Mouse (Mus musculus) natural killer cell, adult 2 months (primary cell): ENCODE measurements around the gene Mipep.

Experiments
- DNase-seq, 2 experiments: peaks; one replicate each; pipeline ENCODE4 v3.0.0; 2022; ENCODE audit warnings: low spot score in 2 of 2

Gene Mipep

DNA sequence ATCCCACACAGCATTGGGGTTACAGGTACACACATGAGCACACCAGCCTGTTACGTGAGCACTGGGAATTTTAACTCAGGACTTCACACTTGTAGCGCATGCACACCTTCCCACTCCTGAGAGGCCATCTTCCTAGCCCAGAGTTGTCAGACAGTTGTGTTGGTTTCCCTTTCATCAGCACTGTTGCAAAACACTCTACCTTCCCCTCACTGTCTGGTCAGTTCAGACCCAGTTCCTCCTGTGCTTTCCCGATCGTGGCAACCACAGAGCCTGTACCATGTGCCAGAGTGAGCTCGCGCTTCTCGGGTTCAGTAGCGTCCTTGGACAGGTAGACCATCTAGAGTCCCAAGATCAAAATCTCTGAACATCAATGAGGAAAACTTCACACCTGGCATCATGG lies 27.1 kb upstream of the Mipep start:
- DNase-seq = no peak

DNA sequence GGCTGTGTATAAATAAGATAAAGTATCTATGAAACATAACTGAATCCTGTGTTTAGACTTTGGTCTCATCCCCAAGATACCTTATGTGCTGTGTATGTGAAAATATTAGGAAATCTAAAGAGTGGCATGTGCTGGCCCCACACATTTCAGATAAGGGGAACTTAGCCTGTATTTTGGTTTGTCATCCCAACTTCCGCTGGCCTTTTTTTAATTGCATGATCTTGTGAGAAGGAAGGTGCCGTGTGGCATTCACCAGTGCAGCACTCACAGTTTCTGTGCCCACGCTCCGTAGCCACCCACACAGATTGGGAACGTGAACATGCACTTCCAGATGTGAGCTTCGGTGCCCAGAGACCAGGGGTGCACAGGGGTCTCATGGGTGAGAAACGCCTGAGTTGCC lies 26.7 kb upstream of the Mipep start:
- DNase-seq = no peak

DNA sequence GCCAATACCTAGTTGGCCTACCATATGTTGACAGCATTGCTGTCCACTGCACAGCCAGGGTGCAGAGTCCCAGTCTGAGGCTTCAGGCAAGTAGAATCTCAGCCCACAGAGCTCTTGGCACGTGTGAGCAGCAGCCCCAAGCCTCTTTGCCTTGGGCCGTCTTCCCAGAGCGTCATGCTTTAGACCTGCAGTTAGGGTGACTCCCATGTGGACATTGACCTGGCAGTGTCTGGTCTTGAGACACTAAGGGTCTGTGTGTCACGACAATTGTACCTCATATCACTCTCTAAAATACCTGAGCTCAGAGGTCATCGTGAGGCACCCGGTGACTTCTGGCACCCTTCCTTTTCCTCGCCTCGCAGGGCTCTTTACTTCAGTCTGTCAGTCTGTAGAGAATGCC lies 25.3 kb upstream of the Mipep start:
- DNase-seq = no peak

DNA sequence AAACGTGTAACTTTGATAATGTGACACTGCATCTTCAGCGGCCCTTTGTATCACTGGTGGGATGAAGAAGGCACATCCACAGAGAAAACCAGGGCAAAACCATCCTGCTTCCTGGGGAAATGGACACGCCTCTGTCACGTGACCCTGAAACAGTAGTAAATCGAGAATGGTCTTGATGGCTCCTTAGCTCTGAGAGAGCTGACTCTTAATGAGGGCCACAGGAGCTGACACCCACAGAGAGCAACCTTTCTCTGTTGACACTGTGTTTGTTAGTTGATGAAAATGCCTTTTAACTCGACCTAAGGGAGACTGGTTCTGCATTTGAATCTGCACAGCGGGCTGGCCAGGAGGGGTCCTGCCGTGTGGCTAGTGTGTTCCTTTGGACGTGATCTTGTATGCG lies 22.6 kb upstream of the Mipep start:
- no peak for DNase-seq

DNA sequence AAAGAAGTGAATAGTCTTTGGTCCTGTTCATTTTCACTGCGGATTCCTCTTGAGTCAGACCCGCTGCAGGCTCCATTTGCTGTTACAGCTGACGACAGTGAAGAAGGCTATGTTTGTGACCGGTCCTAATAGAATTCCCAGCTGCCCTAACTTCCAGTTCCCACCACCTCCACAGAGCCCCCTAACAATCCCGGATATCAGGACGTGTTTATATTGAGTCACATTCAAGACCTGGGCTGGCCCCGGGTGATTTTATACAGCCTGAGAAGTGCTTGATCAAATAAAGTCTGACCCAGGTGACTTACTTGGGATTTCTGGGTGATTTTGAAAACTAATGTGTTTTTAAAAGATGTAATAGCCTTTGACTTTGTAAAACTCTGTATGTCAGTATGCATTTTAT lies 21.6 kb upstream of the Mipep start:
- DNase-seq = no peak

DNA sequence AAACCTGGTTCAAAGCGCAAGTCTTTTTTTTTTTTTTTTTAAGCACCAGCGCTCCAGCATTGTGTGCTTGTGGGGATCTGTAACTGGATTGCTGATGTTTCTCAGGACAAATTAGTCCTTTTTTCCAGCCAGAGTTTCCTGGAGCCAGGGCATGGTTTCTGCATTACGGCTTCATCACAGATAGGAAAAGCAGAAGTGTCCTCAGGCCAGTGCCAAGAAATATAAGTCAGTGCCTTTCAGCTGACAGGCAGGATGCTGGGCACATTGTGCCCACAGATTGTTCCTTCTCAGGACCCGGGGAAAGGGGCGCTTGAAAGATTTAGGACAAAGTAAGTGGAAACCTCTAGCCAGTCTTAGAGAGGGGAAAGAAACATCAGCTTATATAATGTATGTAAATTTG lies 20.6 kb upstream of the Mipep start:
- DNase-seq = no peak

DNA sequence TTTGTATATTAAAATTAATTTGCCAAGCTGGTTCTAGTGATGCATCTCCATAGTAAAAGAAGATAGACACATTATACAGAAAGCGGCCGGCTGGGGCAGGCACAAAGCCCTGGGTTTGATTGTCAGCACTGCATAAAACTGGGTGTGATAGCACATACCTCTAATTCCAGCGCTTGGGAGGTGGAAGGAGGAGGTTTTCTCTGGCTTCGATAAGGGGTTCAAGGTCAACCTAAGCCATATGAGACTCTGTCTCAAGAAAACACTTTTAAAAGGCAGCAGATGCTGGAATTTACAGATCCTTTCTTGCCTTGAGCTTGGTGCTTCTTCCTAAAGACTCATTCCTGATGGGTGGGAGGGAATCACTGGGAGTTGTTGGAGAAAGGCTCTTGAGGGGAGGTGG lies 19.8 kb upstream of the Mipep start:
- DNase-seq = no peak

DNA sequence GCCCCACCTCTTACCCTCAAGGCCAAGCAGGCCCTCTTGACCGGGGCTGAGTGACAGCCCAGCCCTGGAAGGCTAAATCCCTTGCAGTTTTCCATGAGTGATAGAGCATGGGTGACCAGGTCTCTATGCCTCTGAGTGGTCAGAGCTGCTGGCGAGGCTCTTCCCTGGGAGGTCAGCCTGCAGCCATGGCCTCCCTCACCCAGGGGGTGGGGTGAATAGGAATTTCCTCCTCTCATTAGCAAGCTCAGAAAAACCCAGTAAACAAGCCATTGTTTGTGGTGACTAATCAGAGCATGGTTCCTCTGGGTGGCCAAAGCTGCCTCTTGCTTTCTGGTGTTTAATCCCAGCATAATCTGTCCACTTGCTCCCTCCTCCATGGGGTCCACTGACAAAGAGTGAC lies 19.3 kb upstream of the Mipep start:
- no peak for DNase-seq

DNA sequence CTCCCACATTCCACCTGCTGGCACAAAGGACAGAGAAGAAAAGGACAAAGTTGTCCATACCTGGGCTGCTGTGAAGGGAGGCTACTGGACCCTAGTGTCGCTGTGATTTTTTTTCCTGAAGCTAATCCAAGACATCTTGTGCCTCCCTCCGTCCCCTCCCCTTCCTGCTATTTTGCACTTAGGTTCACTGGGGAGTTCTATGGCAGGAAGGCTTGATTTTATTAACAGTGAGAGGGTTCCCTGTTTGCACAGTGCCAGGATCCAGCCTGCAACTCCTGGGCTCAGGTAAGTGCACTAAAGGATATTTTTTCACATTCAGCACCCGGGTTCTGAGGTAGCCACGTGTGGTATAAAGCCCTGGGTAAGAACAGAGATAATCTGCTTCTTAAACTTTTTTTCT lies 16.5 kb upstream of the Mipep start, which contains the start of gene C1qtnf9:
Gene C1qtnf9, plus strand, starts transcription at position 251 of the 400 bp plus-strand sequence.
- DNase-seq = no peak

DNA sequence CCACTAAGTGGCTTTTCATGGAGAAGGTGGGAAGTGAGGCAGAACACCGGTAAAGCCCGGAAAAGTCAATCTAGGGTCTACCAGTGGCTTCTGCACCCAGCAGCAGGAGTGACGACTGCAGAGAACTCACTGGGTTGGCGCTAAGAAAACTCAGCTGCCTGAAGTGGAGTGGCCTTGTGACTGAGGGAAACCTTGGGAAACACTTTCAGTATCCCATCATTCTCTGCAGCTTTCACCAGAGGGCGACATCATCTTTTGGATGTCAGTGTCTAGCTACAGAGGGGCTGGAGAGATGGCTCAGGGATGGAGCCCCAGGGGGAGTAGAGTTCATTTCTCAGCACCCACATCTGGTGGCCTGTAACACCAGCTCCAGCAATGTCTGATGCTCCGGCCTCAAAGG lies 15.0 kb upstream of the Mipep start:
- no peak for DNase-seq

DNA sequence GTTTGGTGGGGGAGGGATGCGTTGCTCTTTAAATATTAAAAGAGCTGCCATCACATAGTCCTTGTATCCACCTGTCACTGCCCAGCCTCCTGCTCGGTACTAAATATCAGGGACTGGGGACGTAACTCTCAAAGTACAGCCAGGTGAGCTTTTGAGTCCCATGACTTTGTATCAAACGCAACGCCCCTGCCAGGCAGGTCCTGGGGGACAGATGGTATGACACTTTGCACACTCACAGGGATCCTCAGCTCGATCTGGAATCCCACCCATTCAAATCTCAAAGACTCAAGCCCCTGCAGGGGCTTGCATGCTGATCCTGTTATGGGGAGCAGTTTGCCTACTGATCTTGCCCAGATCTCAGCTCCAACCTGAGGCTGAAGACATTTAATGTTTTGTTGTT lies 13.8 kb upstream of the Mipep start:
- no peak for DNase-seq

DNA sequence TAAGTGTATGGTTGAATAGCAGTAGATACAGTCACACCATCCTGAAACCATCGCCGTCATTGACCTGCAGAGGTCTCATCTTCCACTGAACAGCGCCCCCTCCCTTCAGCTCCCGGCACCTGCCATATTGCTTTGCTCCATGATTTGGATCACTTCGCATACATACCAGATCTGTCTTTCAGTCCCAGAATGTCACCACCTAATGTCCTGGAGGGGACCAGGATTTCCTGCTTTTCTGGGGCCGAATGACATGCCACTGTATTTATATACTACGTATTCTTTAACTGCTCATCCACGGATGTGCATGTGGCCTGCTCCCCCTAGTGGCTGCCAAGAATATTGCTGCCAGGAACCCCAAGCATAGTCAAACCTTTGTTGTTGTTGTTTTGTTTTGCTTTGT lies 13.3 kb upstream of the Mipep start:
- DNase-seq = peak; percentile 64 to 79

DNA sequence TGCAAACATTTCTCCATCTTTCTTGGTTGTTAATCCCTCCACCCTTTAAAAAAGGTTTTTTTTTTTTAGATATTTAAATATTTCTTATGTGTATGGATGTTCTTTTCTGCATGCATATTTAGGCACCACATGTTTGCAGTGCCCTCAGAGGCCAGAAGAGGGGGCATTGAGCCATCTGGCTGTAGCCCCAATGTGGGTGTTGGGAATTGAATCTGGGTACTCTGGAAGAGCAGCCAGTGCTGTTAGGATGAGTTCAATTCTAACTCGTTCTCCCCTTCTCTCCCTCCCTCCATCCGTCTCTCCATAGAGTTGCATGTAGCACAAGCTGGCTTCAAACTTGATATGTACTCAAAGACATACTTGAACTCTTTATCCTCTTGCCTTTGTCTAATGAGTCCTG lies 10.9 kb upstream of the Mipep start:
- DNase-seq = no peak

DNA sequence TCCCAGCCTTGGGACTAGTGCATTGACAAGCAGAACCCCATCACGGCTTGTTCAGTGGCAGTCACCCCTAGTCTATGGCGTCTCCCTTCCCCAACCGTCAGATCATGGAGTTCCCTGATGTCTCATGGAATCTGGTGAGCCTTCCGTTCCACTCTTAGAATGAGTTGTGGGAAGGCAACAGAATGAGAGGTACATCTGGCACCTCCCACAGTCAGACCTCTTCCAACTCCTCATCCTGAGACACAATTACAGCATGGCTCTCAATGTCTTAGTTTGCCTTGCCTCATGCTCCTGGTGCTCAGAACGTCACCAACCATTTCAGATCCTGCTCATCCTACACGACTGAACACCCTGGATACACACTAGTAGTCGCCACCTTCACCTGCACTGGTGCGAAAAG lies 7.9 kb upstream of the Mipep start:
- no peak for DNase-seq

DNA sequence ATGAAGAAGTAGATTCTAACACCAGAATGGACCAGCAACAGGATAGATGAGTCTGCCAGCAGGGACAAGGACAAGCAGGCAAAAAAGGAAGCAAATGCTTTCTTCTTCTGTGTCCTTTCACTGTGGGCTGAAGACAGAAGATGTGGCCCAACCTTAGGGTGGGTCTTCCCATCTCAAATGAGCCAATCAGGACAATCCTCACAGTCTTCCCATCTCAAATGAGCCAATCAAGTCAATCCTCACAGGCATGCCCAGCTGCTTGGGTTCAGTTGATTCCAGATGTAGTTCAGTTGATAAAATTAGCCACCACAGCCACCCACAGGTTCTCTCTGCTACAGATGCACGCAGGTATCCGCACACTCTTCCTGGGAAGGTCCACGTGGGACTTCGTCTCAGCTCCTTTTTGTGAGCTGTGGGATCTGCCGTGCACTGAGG lies 6.9 kb upstream of the Mipep start:
- no peak for DNase-seq

DNA sequence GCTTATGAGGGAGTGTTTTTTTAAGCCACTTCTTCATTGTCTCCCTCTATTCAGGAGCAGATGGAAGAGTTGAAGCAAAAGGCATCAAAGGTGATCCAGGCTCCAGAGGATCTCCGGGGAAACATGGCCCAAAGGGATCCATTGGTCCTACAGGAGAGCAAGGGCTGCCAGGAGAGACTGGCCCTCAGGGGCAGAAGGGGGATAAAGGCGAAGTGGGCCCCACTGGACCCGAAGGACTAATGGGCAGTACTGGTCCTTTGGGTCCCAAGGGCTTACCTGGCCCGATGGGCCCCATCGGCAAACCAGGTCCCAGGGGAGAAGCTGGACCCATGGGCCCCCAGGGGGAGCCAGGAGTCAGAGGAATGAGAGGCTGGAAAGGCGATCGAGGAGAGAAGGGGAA lies 5.2 kb upstream of the Mipep start:
- no peak for DNase-seq

DNA sequence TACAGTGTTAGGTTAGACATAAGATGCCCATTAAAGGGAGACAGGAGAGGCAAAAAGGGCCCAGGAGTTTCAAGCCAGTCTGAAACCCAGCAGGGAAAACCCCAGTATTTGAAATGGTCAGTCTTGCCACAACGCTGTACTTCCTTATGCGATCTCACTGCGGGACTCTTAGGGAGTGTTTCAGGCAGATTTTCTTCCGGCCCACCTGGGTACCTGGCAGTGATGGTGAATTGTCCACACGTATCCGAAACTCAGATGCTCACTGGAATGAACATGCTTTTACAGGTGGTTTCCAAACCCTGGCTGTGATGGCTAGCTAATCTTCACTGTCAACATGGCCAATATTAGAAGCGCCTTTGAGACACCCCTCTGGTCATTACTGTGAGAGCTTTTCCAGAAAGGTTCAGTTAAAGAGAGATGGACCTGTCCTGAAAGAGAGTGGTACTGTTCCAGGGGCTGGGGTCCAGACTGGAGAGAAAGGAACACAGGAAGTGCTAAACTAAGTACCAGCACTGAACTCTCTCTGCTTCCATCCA lies 2.2 kb upstream of the Mipep start:
- no peak for DNase-seq

DNA sequence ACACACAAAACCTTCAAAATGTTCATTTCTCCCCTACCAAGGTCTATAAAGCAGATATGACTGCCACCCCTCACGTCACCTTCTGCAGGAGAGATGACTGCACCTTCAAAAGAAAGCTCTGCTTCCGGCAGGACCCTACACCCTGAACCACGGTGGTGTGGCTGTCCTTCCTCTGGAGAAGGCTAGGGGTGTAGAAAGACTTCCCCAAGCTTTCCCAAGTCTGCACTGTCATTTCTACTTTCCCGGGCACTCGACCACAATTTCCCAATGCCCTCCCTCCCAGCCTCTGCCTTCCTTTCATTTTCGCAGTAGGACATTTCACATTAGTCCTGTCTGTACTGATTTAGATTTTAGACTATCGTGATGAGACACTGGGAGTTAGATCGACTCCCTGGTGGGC lies 1.2 kb upstream of the Mipep start:
- DNase-seq = no peak

DNA sequence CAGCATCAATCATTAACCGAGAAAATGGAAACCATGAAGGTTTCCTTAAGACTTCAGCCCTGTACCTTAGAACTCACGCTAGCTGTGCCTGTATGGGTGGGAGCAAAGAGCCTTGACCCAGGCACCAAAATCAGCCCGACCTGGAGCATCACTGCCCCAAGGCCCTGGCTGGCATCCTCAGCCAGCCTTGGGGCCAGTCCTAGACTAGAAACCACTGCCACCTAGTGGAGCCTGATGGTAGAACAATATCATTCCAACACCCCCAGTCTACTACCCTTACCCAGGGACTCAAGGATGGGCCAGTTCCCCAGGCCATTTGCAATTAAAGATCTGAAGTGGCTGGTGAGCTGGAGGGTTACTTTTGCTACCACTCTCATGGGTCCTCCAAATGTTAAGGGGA lies 5.7 kb downstream of the Mipep start:
- peak; percentile 47 to 64 for DNase-seq

DNA sequence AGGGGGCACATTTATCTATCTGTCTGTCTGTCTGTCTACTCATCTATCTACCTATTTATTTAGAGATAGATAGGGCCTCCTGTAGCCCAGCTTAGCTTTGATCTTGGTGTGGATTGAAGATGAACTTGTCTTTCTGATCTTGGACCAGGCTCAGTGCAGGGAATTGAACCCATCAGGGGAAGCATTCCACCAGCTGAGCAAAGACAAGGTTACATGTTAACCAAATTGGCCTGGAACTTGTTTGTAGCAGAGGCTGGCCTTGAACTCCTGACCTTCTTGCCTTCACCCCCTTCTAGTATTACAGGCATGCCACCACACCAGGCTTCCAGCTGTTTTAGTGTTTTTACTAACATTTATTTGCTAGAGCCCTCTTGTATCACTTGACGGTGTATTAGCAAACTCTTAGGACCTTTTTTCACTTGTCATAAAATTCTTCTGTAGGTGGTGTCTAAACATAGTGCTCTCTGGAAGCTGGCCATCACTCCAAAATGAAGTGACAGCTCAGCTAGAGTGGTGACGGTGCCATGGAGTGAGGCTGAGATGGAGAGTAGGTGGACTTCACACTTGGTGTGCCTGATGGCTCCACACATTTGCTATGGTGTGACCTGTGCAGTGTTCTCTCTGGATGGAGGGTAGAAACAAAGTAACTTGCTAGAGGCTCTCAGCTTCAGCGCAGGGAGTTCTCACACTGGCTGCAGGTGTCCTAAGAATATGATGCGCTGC lies 12.4 kb downstream of the Mipep start:
- no peak for DNase-seq

DNA sequence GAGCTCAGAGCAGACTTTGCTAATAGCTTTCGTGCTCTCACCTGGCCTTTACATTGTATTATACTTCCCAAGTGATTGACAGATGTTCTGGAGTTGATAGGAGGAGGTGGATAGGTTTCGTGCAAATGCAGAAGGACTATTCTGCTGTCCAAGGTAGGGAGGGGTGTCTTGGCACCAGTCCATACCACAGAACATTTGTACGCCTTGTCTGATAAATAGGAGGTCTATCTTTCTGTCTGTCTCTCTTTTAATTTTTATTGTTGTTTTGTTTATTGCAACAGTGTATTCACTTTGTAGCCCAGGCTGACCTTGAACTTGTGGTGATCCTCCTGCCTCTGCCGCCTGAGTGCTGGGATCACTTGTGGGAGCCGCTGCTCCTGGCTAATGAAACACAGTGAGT lies 13.2 kb downstream of the Mipep start:
- DNase-seq = no peak

DNA sequence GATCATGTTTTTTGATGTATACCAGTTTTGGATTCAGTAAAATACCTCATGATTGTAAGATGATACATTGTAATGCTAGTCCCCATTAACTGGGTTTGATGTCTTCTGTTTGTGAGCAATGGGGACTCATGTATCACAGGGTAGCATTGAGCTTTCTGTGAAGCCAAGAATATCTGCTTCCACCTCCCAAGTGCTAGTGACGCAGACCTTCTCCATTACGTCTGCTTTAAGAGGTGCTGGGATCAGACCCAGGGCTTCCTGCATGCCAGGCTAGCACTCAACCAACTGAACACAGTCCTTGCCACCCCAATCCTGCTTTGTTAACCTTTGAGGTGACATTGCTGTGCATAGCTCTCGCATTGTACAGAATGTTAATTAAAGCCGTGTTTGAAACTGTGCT lies 14.3 kb downstream of the Mipep start:
- no peak for DNase-seq

DNA sequence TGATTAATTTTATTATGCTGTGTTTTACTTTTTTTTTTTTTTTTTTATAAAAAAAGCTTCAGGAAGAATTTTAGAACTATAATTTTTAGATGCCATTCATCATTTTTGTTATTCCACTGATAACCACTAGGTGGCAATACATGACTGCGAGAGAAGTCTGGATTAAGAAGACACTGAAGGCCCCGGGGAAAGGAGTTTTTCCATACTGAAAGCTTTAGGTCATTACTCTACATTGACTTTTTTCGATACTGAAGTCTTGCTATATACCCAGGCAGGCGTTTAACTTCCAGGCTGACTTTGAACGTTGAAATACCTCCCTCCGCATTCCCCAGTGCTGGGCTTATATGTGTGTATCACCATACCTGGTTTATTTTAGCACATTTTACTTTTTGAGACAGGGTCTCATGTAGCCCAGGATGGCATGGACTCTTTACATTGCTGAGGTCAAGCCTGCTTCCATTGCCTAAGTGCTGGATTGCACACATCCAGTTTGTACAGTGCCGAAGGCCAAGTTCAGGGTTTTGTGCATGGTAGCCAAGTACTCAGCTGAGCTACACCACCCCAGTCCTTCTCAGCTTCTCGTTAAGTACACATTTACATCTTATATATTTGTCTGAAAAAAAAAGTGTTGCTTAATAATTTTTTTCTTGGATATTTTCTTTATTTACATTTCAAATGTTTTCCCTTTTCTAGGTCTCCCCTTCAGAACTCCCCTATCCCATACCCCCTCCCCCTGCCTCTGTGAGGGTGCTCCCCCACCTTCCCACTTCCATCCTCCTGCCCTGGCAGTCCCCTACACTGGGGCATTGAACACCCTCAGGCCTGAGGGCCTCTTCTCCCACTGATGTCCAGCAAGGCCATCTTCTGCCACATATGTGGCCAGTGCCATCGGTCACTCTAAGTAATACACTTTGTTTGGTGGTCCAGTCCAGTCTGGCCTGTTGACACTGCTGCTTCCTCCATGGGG lies 15.7 kb downstream of the Mipep start:
- DNase-seq = peak in 1 of 2 experiments; percentile 8
